Mouse (Mus musculus) liver, embryonic 12.5 days (tissue): Measurements from ENCODE around the gene Emc4. TPM values are rescaled to one million over a fixed set of nuclear protein-coding genes. Genes with fewer than 3 reads are reported as not detected.

Experiments
- ATAC-seq: fragments of 200-750 bp; cut with Nextera tagmentation; 2 replicates; pipeline ENCODE4 v1.8.0; 2017; ENCODE audit warnings: moderate number of reproducible peaks, mild to moderate bottlenecking, moderate library complexity
- H3K27ac ChIP-seq: fragments of 300-500 bp; sonication (generic); 2 replicates; pipeline ENCODE4 v1.5.1; 2016; ENCODE audit warnings: mild to moderate bottlenecking
- H3K27me3 ChIP-seq: fragments of 300-500 bp; sonication (generic); replicated peaks from 2 replicates; pipeline ENCODE4 v1.6.1; 2016; ENCODE audit warnings: mild to moderate bottlenecking, moderate library complexity
- H3K36me3 ChIP-seq: fragments of 300-500 bp; sonication (generic); 2 replicates; pipeline ENCODE4 v1.6.1; 2016; ENCODE audit warnings: mild to moderate bottlenecking, moderate library complexity
- H3K4me1 ChIP-seq: fragments of 300-500 bp; sonication (generic); 2 replicates; pipeline ENCODE4 v1.6.1; 2016
- H3K4me2 ChIP-seq: fragments of 300-500 bp; sonication (generic); 2 replicates; pipeline ENCODE4 v1.6.1; 2016; ENCODE audit warnings: mild to moderate bottlenecking, moderate library complexity
- H3K4me3 ChIP-seq: fragments of 300-500 bp; sonication (generic); 2 replicates; pipeline ENCODE4 v1.5.1; 2016; ENCODE audit warnings: mild to moderate bottlenecking, moderate library complexity
- H3K9ac ChIP-seq: fragments of 300-500 bp; sonication (generic); 2 replicates; pipeline ENCODE4 v1.6.1; 2016; ENCODE audit warnings: mild to moderate bottlenecking, moderate library complexity
- H3K9me3 ChIP-seq: fragments of 300-500 bp; sonication (generic); replicated peaks from 2 replicates; pipeline ENCODE4 v1.6.1; 2016; ENCODE audit warnings: mild to moderate bottlenecking, moderate library complexity
- WGBS: fragments of 180-500 bp; shearing (Covaris S2); methylation state at CpG from one replicate; pipeline ENCODE4 v1.1.7; 2016; ENCODE audit not compliant: insufficient replicate concordance; 5-methylcytosine and 5-hydroxymethylcytosine counted together
- polyA plus RNA-seq: library from polyadenylated mRNA; unstranded; fragments of >200 nt; fragmentation: Nextera tagmentation; extraction: Ambion mirVana; gene quantifications from 2 replicates; pipeline ENCODE4 v1.2.1, GENCODE M21; 2016

The Emc4 gene
- polyA plus RNA-seq, 1 experiment from 2014 or later, result 53.4 TPM

DNA sequence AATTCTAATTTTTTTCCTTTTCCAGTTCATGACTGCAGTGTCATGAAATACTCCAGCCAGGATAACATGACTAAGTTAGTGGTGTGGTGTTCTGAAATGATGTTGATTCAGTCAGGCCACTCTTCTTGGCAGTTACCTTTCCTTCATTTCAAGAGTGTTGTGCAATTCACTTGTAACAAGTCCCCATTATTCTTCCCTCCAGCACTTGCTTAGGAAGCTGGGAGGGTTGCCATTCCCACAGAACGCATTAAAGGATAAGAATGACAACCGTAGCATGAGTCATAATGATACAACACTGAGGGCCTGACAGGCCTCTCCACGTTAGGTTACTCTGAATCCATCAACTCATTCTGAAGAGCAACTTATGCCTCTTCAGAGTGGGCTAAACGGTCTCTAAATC is 5.3 kb upstream of the Emc4 start:
- H3K27ac ChIP-seq, result no peak overlapping the region
- H3K9me3 ChIP-seq, result no peaks in the 10 kb centered on the region
- ATAC-seq, result no peak
- H3K36me3 ChIP-seq, result no peaks in the 10 kb centered on the region
- no peaks in the 10 kb centered on the region for H3K27me3 ChIP-seq
- H3K4me1 ChIP-seq, result peaks cover 16% of the 10 kb centered on the region
- H3K9ac ChIP-seq, result no peak overlapping the region
- H3K4me2 ChIP-seq, result no peak overlapping the region
- WGBS, result 53% methylated on average over 4 of the region's 4 CpGs
- H3K4me3 ChIP-seq, result no peak overlapping the region

DNA sequence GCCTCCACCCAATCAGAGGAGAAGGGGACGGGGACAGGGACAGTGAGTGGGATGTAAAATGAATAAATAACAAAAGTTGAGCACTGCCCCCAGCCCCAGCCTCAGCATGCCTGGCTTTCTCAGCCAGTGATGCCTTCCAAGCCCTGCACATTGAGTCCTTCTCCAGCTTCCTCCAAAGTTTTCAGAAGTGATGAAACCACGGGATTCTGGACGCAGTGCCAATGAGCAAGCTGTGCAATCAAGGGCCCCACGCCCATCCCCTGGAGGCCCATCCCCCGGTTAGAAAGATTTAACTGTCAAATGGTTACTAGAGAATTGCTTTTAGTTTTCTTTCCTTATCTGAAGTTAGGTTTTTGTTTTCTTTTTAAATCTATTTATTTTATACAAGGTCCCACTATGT is 2.1 kb upstream of the Emc4 start:
- no peak for ATAC-seq
- WGBS, result 47% methylated on average over 5 of the region's 5 CpGs

DNA sequence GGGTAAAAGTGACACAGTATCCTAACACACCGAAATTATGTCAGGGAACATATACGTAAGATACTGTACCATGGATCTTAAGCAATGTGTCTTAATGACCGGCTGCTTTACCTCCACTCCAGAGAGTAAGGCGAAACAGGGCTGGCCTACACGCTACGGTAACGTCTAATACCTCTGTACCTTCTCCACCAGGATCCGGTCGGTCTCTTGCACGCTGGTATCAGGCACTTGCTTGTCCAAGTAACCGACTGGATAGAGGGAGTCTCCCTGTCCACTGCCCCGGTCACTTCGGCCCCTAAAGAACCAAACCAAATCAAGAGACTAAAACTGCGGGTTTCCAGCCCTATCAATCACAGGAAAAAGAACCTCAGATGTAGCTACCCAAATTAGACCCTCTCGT is 605 bp downstream of the Emc4 start:
- H3K36me3 ChIP-seq, result peaks cover 29% of the 10 kb centered on the region

More for the DNA sequence above, 2.1 kb upstream of the Emc4 start:
- H3K27ac ChIP-seq, result no peak overlapping the region
- H3K36me3 ChIP-seq, result peaks cover 4% of the 10 kb centered on the region
- no peak overlapping the region; the same call in 1 of the 2 replicates for H3K9ac ChIP-seq
- no peak overlapping the region for H3K4me2 ChIP-seq
- H3K4me3 ChIP-seq, result no peak overlapping the region
- H3K4me1 ChIP-seq, result peaks cover 29% of the 10 kb centered on the region
- H3K9me3 ChIP-seq, result no peaks in the 10 kb centered on the region
- H3K27me3 ChIP-seq, result no peaks in the 10 kb centered on the region

DNA sequence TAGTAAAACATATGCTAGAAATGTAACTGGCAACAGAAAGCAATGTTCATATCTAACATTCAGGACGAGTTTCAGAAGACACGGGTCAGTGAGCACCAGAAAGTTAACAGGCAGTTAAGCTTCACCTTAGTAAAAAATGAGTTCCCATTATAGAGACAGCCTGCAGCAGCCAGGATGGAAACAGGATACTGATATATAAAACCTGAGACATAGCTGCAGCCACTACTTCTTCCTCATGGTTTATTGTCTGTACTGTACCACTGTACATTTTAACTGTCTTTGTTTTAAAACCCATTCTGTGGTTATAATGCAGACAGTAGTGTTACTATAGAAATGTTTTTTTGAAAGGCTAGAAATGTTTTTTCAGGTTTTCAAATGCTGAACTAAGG is 7.1 kb downstream of the Emc4 start:
- peaks cover 94% of the 10 kb centered on the region for H3K36me3 ChIP-seq
- WGBS, result 68% methylated on average over 2 of the region's 2 CpGs
- H3K4me1 ChIP-seq, result no peaks in the 10 kb centered on the region
- no peak for ATAC-seq
- H3K9me3 ChIP-seq, result no peaks in the 10 kb centered on the region
- H3K4me2 ChIP-seq, result no peak overlapping the region
- H3K9ac ChIP-seq, result no peak overlapping the region
- H3K27me3 ChIP-seq, result no peaks in the 10 kb centered on the region
- H3K27ac ChIP-seq, result no peak overlapping the region
- no peak overlapping the region for H3K4me3 ChIP-seq

More for the DNA sequence above, 605 bp downstream of the Emc4 start:
- peak overlapping the region; percentile 88; the same call in 1 of the 2 replicates for H3K27ac ChIP-seq
- 15% methylated on average over 15 of the region's 15 CpGs for WGBS
- no peaks in the 10 kb centered on the region for H3K27me3 ChIP-seq
- peak overlapping the region; percentile 85 for H3K9ac ChIP-seq
- peak overlapping the region; percentile 88 for H3K4me2 ChIP-seq
- no peaks in the 10 kb centered on the region for H3K9me3 ChIP-seq
- H3K4me3 ChIP-seq, result peak overlapping the region; percentile 94
- ATAC-seq, result peak; percentile 63
- H3K4me1 ChIP-seq, result peaks cover 23% of the 10 kb centered on the region

DNA sequence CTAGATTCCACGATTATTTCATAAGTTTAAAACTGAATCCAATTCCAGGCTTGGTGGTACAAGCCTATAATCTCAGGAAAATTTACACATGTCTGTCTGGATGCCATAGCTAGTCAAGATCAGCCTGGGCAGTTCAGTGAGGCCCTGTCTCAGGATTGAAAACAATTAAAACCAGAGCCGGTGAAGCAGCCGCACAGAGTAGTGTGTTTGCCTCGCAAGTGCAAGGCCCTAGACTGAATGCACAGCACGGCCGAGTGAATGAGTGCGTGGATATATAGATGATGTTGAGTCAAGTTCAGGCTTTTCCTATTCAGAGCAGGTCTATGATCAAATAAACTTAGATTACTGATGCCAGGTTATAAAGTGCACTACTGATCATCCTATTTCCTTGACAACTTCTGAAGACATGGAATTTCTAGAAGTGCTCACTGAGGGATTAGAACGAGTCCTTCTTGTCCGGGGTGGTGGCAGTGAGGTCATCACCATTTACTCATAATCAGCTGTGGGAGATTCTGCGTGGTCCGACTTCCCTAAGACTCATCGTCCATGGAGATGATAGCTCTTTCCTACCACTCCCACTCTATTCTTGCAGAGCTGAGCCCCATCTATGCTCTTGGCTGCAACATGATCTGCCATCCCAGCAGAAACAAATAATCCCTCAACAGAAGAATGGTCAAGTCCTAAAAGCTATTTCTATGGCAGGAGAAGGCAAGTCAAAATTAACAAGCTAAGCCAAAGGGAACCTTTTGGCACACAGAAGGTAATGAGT is 7.6 kb downstream of the Emc4 start:
- Histone ChIP-seq H3K9me3 (no peaks in the 10 kb centered on the region), H3K27ac (no peak overlapping the region), H3K9ac (no peak overlapping the region), H3K4me1 (no peaks in the 10 kb centered on the region), H3K4me2 (no peak overlapping the region), H3K4me3 (no peak overlapping the region), H3K36me3 (peaks cover 94% of the 10 kb centered on the region), H3K27me3 (no peaks in the 10 kb centered on the region)
- 87% methylated on average over 12 of the region's 12 CpGs for WGBS
- no peak for ATAC-seq

DNA sequence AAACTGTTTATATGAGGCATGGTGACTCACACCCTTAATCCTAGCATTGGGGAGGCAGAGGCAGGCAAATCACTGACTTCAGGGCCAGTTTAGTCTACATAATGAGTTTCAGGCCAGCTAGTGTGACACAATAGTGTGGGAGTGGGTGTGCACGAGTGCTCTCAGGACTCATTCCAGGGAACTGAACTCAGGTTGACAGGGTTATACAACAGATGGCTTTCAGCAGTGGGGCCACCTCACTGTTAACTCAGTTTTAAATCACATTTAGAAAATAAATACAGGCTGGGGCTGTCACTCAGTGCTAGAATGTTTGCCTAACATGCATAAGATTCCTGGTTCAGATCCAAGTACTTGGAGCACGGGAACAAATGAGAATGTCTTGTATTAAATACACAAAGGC is 8.2 kb downstream of the Emc4 start:
- Histone ChIP-seq H3K4me3 (no peak overlapping the region), H3K4me2 (no peak overlapping the region), H3K27ac (no peak overlapping the region), H3K27me3 (no peaks in the 10 kb centered on the region), H3K9ac (no peak overlapping the region), H3K4me1 (no peaks in the 10 kb centered on the region), H3K36me3 (peaks cover 88% of the 10 kb centered on the region), H3K9me3 (no peaks in the 10 kb centered on the region)
- 80% methylated on average over 2 of the region's 2 CpGs for WGBS
- ATAC-seq, result no peak

DNA sequence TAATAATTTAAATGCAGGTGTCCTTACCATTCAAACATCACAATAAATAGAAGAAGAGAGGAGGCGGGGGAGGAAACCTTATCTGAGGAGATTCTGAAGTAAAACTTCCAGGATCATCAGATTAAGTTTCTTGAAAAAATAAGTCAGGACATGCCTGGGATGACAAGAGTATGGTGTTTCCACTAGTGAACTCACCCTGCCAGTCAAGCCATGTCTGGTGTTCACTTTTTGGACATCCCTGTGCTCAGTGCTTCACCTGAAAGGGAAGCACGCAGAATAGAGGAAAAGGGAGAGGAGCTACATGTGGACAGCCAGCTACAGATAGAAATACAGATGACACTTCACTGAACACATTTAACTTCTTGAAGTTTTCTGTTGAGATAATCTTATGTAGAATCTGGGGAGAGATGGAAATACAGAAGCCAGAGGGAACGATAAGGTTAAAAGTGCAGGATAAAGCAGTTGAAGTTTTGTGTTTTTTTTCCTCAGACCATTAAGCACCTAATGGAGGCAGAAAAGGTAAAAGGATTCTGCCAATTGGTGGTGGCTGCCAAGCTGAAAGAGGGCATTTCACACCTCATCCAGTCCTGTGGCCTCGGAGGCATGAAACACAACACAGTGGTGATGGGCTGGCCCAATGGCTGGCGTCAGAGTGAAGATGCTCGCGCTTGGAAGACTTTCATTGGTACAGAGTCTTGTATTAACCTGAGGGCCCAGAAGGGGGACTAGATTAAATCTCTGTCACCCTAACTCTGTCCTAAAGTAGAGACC is 14.0 kb downstream of the Emc4 start:
- Histone ChIP-seq H3K4me1 (no peaks in the 10 kb centered on the region), H3K9me3 (no peaks in the 10 kb centered on the region), H3K4me2 (no peak overlapping the region), H3K9ac (no peak overlapping the region), H3K27ac (no peak overlapping the region), H3K27me3 (no peaks in the 10 kb centered on the region), H3K4me3 (no peak overlapping the region), H3K36me3 (peaks cover 77% of the 10 kb centered on the region)
- 82% methylated on average over 7 of the region's 7 CpGs for WGBS
- ATAC-seq, result no peak

DNA sequence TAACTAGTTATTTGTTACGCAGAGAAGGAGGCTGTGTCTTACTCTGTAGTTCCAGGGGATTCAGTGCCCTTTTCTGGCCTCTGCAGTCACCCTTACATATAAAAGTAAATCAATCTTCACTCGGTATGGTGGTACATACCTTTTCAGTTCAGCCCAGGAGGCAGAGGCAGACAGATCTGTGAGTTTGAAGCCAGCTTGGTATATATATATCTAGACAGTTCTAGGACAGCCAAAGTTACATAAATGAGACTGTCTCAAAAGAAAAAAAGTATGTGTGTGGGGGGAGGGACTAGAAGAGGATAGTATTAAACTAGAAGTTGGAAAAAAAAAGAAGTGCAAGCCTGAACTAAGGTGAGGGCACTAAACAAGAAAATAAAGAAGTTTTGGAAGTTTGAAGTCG is 19.6 kb downstream of the Emc4 start:
- ATAC-seq, result no peak
- no peaks in the 10 kb centered on the region for H3K9me3 ChIP-seq
- H3K36me3 ChIP-seq, result peaks cover 62% of the 10 kb centered on the region
- no peak overlapping the region for H3K9ac ChIP-seq
- WGBS, result 76% methylated on average over 3 of the region's 3 CpGs
- no peak overlapping the region for H3K27ac ChIP-seq
- no peak overlapping the region for H3K4me3 ChIP-seq
- no peaks in the 10 kb centered on the region for H3K27me3 ChIP-seq
- no peaks in the 10 kb centered on the region for H3K4me1 ChIP-seq
- no peak overlapping the region for H3K4me2 ChIP-seq

DNA sequence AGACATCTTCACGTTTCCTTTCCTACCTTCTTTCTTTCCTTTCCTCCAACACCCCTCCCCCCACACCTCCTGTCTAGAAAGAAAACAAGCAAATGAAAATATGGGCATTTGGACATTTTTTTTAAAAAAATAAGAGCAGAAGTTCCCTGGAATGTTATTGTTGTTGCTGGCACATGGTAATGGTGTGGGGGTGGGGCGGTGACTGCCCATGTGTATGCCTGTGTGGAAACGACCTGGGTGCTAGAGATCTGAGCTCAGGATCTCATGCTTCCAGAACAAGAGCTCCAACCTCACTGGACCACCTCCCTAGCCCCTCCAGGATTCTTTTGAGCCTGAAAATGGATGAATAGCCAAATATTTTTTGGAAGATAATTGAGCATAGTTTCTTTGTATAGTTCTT is 26.7 kb downstream of the Emc4 start:
- Histone ChIP-seq H3K9ac (no peak overlapping the region), H3K4me2 (no peak overlapping the region), H3K27ac (no peak overlapping the region), H3K9me3 (no peaks in the 10 kb centered on the region), H3K4me3 (no peak overlapping the region), H3K4me1 (no peaks in the 10 kb centered on the region), H3K27me3 (no peaks in the 10 kb centered on the region), H3K36me3 (peaks cover 58% of the 10 kb centered on the region)
- ATAC-seq, result no peak
- 78% methylated on average over 3 of the region's 3 CpGs for WGBS

DNA sequence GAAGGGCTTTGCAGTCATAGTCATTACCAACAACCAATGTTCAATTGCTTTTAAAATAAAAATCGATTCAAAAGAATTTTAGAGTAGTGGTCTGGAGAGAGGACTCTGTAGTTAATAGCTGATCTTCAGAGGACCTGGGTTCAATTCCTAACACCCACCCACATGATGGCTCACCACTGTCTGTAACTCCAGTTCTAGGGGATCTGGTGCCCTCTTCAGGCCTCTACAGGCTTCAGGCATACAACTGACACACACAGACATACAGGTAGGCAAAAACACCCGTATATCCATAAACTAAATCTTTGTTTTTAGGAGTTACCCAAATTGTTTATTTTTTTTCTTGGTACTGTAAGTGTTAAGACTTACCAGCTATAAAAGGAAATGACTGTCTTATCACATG is 28.1 kb downstream of the Emc4 start:
- ATAC-seq, result no peak
- H3K27ac ChIP-seq, result no peak overlapping the region
- no peaks in the 10 kb centered on the region for H3K9me3 ChIP-seq
- H3K36me3 ChIP-seq, result peaks cover 60% of the 10 kb centered on the region
- H3K4me3 ChIP-seq, result no peak overlapping the region
- H3K4me2 ChIP-seq, result no peak overlapping the region
- H3K4me1 ChIP-seq, result no peaks in the 10 kb centered on the region
- 78% methylated on average over 2 of the region's 2 CpGs for WGBS
- no peaks in the 10 kb centered on the region for H3K27me3 ChIP-seq
- no peak overlapping the region for H3K9ac ChIP-seq

DNA sequence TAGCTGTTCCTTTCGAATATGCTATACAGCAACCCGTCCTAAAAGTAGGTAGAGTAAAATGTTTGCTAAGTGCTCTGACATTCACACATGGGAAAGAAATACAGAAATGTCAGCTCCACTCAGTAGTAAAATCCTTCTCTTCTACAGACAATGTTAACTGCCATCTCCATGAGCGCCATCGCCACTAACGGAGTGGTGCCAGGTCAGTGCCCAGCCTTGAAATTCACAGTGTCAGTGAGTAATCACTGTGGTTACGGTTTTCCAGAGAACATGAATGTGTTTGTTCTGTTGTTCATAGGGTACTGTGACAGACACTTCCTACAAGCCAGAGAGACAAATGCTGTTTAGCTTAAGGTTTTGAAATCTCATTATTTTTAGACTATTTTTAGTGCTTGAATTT is 30.6 kb downstream of the Emc4 start:
- Histone ChIP-seq H3K9ac (no peak overlapping the region), H3K9me3 (no peaks in the 10 kb centered on the region), H3K4me1 (peaks cover 7% of the 10 kb centered on the region), H3K36me3 (peaks cover 63% of the 10 kb centered on the region), H3K27me3 (no peaks in the 10 kb centered on the region), H3K4me3 (no peak overlapping the region), H3K27ac (no peak overlapping the region), H3K4me2 (no peak overlapping the region)
- no peak for ATAC-seq
- 90% methylated on average over 6 of the region's 6 CpGs for WGBS

DNA sequence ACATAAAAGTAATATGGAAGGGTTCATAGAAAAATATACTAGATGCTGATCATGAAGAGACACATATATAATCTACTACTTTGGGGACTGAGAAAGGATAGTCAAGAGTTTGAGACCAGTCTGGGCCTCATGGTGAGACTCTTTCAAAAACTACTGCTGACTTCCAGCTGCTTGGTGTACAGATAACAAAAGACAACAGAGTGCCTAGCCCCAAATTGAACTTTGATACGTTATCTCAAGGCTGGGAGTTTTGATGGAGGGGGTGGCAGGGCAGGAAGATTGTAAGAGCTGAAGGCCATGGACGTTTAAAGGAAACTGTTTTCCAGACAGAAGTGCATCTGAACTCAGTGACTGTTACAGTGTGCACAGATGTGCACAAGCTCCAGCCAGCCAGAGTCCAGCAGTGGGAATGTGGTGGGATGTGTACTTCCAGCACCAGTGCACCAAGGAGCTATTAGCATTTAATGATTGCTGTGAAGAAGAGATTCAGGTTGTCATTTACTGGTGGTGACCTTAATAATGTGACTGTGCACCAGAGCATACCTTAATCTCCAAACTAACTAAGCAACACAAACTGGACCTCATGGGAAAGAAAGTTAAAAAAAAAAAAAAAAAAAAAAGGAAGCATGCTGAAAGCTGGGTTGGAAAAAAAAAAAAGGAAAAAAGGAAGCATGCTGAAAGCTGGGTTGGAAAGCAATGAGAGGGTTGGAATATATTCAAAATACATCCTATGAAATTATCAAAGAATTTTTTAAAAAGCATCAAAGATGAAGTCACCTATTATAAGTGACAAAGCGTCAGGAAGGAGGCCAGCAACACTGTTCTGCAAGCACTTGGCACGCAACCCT is 35.6 kb downstream of the Emc4 start:
- no peak overlapping the region for H3K9ac ChIP-seq
- ATAC-seq, result peak; percentile 53
- peaks cover 46% of the 10 kb centered on the region for H3K4me1 ChIP-seq
- 39% methylated on average over 4 of the region's 4 CpGs for WGBS
- H3K4me3 ChIP-seq, result no peak overlapping the region
- no peaks in the 10 kb centered on the region for H3K9me3 ChIP-seq
- peak overlapping the region; percentile 48; the same call in 1 of the 2 replicates for H3K27ac ChIP-seq
- H3K4me2 ChIP-seq, result peak overlapping the region; percentile 32
- H3K36me3 ChIP-seq, result peaks cover 36% of the 10 kb centered on the region
- H3K27me3 ChIP-seq, result no peaks in the 10 kb centered on the region
